Mouse (Mus musculus): ENCODE measurements around the gene Zmym1. TPM values are rescaled to one million over a fixed set of nuclear protein-coding genes. Genes with fewer than 3 reads are reported as not detected.
A peak's percentile ranks its signal among the peaks of the same experiment; 100 is the strongest.

Zmym1 gene
- total and polyA plus RNA-seq, 3 experiments, result 3.7 to 30.6 (median 26.3) TPM

DNA sequence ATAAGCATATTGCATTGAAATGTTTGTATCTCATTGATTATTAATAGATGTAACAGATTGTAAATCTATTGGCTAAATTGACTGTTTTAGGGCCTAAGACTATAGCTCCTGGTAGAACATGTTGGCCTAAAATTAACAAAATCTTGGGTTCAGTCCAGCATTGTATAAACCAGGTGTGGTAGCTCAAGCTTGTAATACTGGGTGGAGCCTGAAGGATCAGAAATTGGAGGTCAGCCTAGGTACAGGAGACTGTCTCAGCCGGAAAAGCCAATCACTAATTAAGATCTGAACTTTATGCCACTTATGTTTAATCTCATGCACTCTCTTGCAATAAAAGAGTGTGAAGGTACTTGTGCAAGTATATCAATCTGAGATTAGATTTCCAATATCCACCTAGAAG, 24.8 kb upstream of the Zmym1 start:
- TF ChIP-seq TAL1 (conservative IDR thresholded peaks at IDR 0.05; ENCODE audit: low read depth, low read length) (no peak), GATA1 (IDR thresholded peaks at IDR 0.05; ENCODE audit: borderline replicate concordance, low read length) (no peak), CTCF (IDR thresholded peaks at IDR 0.05; ENCODE audit: low read depth, low read length) (no peak), POLR2AphosphoS5 (IDR thresholded peaks at IDR 0.05; ENCODE audit: insufficient replicate concordance, low read depth, low read length) (no peak), GATA2 (IDR thresholded peaks at IDR 0.05; ENCODE audit: borderline replicate concordance, low read depth, low read length) (no peak)
- DNase-seq (ENCODE audit: low spot score), result no peak
- no peak for ATAC-seq (ENCODE audit: extremely low read depth, insufficient number of reproducible peaks, low FRiP score, poor library complexity, severe bottlenecking)
- Histone ChIP-seq H3K36me3 (replicated peaks) (peaks cover 49% of the 10 kb centered on the region), H3K4me3 (ENCODE audit: low read depth, low read length) (no peak overlapping the region), H3K4me1 (ENCODE audit: insufficient read depth, low read depth, low read length) (peaks cover 2% of the 10 kb centered on the region; the same call in 1 of the 2 replicates), H3K9me3 (replicated peaks) (no peaks in the 10 kb centered on the region), H3K27me3 (ENCODE audit: insufficient read depth, low read length) (no peaks in the 10 kb centered on the region)

GRCm38 (mm10) chr4:127083131-127083530, 22.2 kb upstream of the Zmym1 start:
- peaks cover 38% of the 10 kb centered on the region for H3K36me3 ChIP-seq (replicated peaks)

DNA sequence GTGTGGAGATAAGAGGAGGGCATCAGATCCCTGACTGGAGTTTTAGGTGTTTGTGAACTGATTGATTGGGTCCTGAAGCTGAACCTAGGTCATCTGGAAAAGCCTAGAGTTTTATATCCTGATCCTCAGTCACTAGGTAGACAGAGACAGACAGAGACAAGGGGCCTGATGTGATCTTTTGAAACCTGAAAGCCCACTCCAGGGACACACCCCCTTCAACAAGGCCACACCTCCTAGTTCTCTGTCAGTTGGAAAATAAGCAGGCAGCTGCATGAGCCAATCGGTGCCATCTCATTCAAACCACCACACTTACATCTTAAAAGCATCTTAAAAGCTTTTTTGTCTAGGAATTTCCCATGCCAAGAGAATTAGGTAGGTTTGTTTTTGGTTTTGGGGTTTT, 19.9 kb upstream of the Zmym1 start:
- H3K4me1 ChIP-seq (ENCODE audit: insufficient read depth, low read depth, low read length), result peaks cover 17% of the 10 kb centered on the region
- TF ChIP-seq GATA2 (IDR thresholded peaks at IDR 0.05; ENCODE audit: borderline replicate concordance, low read depth, low read length) (no peak), GATA1 (IDR thresholded peaks at IDR 0.05; ENCODE audit: borderline replicate concordance, low read length) (no peak), POLR2AphosphoS5 (IDR thresholded peaks at IDR 0.05; ENCODE audit: insufficient replicate concordance, low read depth, low read length) (no peak), TAL1 (conservative IDR thresholded peaks at IDR 0.05; ENCODE audit: low read depth, low read length) (no peak)
- H3K36me3 ChIP-seq (replicated peaks), result peaks cover 32% of the 10 kb centered on the region
- no peak for ATAC-seq (ENCODE audit: extremely low read depth, insufficient number of reproducible peaks, low FRiP score, poor library complexity, severe bottlenecking)
- DNase-seq (ENCODE audit: low spot score), result no peak
- no peaks in the 10 kb centered on the region for H3K9me3 ChIP-seq (replicated peaks)
- H3K4me3 ChIP-seq (ENCODE audit: low read depth, low read length), result no peak overlapping the region
- H3K27me3 ChIP-seq (ENCODE audit: insufficient read depth, low read length), result no peaks in the 10 kb centered on the region

More at GRCm38 (mm10) chr4:127083131-127083530, 22.2 kb upstream of the Zmym1 start:
- Histone ChIP-seq H3K9me3 (replicated peaks) (no peaks in the 10 kb centered on the region), H3K4me1 (ENCODE audit: insufficient read depth, low read depth, low read length) (peaks cover 9% of the 10 kb centered on the region), H3K4me3 (ENCODE audit: low read depth, low read length) (no peak overlapping the region), H3K27me3 (ENCODE audit: insufficient read depth, low read length) (no peaks in the 10 kb centered on the region)
- no peak for DNase-seq (ENCODE audit: low spot score)
- ATAC-seq (ENCODE audit: extremely low read depth, insufficient number of reproducible peaks, low FRiP score, poor library complexity, severe bottlenecking), result no peak
- no peak for TF ChIP-seq CTCF (IDR thresholded peaks at IDR 0.05; ENCODE audit: low read depth, low read length)

GRCm38 (mm10) chr4:127076875-127077548, 16.1 kb upstream of the Zmym1 start, which contains the start of gene Zmym6:
Gene Zmym6 (plus strand): TSS chr4:127077383.
- peak; percentile 85 for ATAC-seq (ENCODE audit: extremely low read depth, insufficient number of reproducible peaks, low FRiP score, poor library complexity, severe bottlenecking)
- peak; percentile 88 for DNase-seq (ENCODE audit: low spot score)
- TF ChIP-seq CTCF (IDR thresholded peaks at IDR 0.05; ENCODE audit: low read depth, low read length), result no peak
- no peak for TF ChIP-seq GATA2 (IDR thresholded peaks at IDR 0.05; ENCODE audit: borderline replicate concordance, low read depth, low read length)
- no peak for TF ChIP-seq TAL1 (conservative IDR thresholded peaks at IDR 0.05; ENCODE audit: low read depth, low read length)
- TF ChIP-seq GATA1 (IDR thresholded peaks at IDR 0.05; ENCODE audit: borderline replicate concordance, low read length), result no peak
- TF ChIP-seq POLR2AphosphoS5 (IDR thresholded peaks at IDR 0.05; ENCODE audit: insufficient replicate concordance, low read depth, low read length), result no peak
- peak within 1 kb of the TSS; percentile 75 for H3K4me3 ChIP-seq (ENCODE audit: low read depth, low read length)
- no peaks in the 10 kb centered on the region for H3K27me3 ChIP-seq (ENCODE audit: insufficient read depth, low read length)
- no peaks in the 10 kb centered on the region for H3K9me3 ChIP-seq (replicated peaks)
- H3K4me1 ChIP-seq (ENCODE audit: insufficient read depth, low read depth, low read length), result peaks cover 17% of the 10 kb centered on the region
- peaks cover 10% of the 10 kb centered on the region for H3K36me3 ChIP-seq (replicated peaks)

DNA sequence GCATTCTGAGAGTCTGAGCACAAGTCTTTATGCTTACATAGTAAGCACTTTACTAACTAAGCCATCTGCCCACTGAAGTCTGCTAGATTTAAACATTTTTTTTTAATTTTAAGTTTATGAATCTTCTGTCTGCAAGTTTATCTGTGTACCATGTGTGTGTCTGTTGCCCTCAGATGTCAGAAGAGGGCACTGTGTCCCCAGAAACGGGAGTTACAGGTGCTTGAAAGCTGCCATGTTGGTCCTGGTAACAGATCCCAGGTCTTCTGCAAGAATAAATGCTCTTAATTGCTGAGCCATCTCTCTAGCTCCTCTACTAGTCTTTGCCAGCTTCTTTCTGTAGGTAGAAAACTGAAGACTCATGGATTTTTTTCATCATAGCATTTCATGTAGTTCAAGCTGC, 14.0 kb upstream of the Zmym1 start:
- DNase-seq (ENCODE audit: low spot score), result no peak
- H3K27me3 ChIP-seq (ENCODE audit: insufficient read depth, low read length), result no peaks in the 10 kb centered on the region

GRCm38 (mm10) chr4:127064051-127064450, 3.1 kb upstream of the Zmym1 start:
- peaks cover 8% of the 10 kb centered on the region for H3K36me3 ChIP-seq (replicated peaks)
- no peaks in the 10 kb centered on the region for H3K9me3 ChIP-seq (replicated peaks)
- no peak for ATAC-seq (ENCODE audit: extremely low read depth, insufficient number of reproducible peaks, low FRiP score, poor library complexity, severe bottlenecking)
- H3K27me3 ChIP-seq (ENCODE audit: insufficient read depth, low read length), result no peaks in the 10 kb centered on the region
- no peak overlapping the region for H3K4me3 ChIP-seq (ENCODE audit: low read depth, low read length)
- no peak for TF ChIP-seq POLR2AphosphoS5 (IDR thresholded peaks at IDR 0.05; ENCODE audit: insufficient replicate concordance, low read depth, low read length)
- no peak for TF ChIP-seq TAL1 (conservative IDR thresholded peaks at IDR 0.05; ENCODE audit: low read depth, low read length)
- TF ChIP-seq CTCF (IDR thresholded peaks at IDR 0.05; ENCODE audit: low read depth, low read length), result no peak
- TF ChIP-seq GATA2 (IDR thresholded peaks at IDR 0.05; ENCODE audit: borderline replicate concordance, low read depth, low read length), result no peak
- TF ChIP-seq GATA1 (IDR thresholded peaks at IDR 0.05; ENCODE audit: borderline replicate concordance, low read length), result no peak
- no peak for DNase-seq (ENCODE audit: low spot score)
- H3K4me1 ChIP-seq (ENCODE audit: insufficient read depth, low read depth, low read length), result peaks cover 11% of the 10 kb centered on the region

More for the DNA sequence above, 14.0 kb upstream of the Zmym1 start:
- H3K9me3 ChIP-seq (replicated peaks), result no peaks in the 10 kb centered on the region
- H3K4me1 ChIP-seq (ENCODE audit: insufficient read depth, low read depth, low read length), result peaks cover 15% of the 10 kb centered on the region
- H3K36me3 ChIP-seq (replicated peaks), result peaks cover under 1% of the 10 kb centered on the region
- no peak overlapping the region for H3K4me3 ChIP-seq (ENCODE audit: low read depth, low read length)
- ATAC-seq (ENCODE audit: extremely low read depth, insufficient number of reproducible peaks, low FRiP score, poor library complexity, severe bottlenecking), result no peak
- TF ChIP-seq POLR2AphosphoS5 (IDR thresholded peaks at IDR 0.05; ENCODE audit: insufficient replicate concordance, low read depth, low read length) (no peak), CTCF (IDR thresholded peaks at IDR 0.05; ENCODE audit: low read depth, low read length) (no peak), GATA1 (IDR thresholded peaks at IDR 0.05; ENCODE audit: borderline replicate concordance, low read length) (no peak), TAL1 (conservative IDR thresholded peaks at IDR 0.05; ENCODE audit: low read depth, low read length) (no peak)
